In genomic region chr2:25243342-25243741, GRCm38 (mm10) we compare ENCODE assay signal across 13 mouse cellular contexts. TPM values are rescaled to one million over a fixed set of nuclear protein-coding genes. Genes with fewer than 3 reads are reported as not detected.
A peak's percentile ranks its signal among the peaks of the same experiment; 100 is the strongest.
DNase-seq lines count a peak whose midpoint lies in the region; ATAC-seq lines count a peak whose summit lies in the region.
"Had no signal": no experiment of that assay in that cellular context is flagged by ENCODE, and none has a peak within 500 bp of the region (broad histone marks: within the 10 kb centered on the region; RNA-seq: fewer than 3 reads in every experiment).

No protein-coding gene starts in this region.

- H3K36me3 ChIP-seq in embryonic facial prominence, embryonic 12.5 days = peaks cover 25% of the 10 kb centered on the region
- no peaks in the 10 kb centered on the region for H3K36me3 ChIP-seq in hindbrain, embryonic 11.5 days (ENCODE audit: control insufficient read depth, insufficient read depth, low read length)
- peaks cover 35% of the 10 kb centered on the region for H3K36me3 ChIP-seq in midbrain, embryonic 13.5 days

- WGBS in embryonic facial prominence, embryonic 12.5 days = 77% methylated on average over 8 of the region's 8 CpGs
- 81% methylated on average over 8 of the region's 8 CpGs for WGBS in hindbrain, embryonic 11.5 days
- 80% methylated on average over 8 of the region's 8 CpGs for WGBS in midbrain, embryonic 13.5 days

- DNase-seq in cerebellum, adult 11-12 months = peak; percentile 64
- DNase-seq in cerebellum, postnatal 4 days (ENCODE audit: low spot score in 2 of 2) = no peak
- no peak for DNase-seq in hindbrain, embryonic 11.5 days (ENCODE audit: low spot score)
- no peak for DNase-seq in frontal cortex, postnatal 36 days (ENCODE audit: low spot score in 2 of 2)
- no peak for DNase-seq in adrenal gland, adult 18-20 months (ENCODE audit: low spot score in 2 of 2)
- DNase-seq: kidney, adult 11 months had no signal

- 0 out of 2 replicates have a peak overlapping the region, but pooled peaks have one; percentile 52 for H3K9ac ChIP-seq in embryonic facial prominence, embryonic 12.5 days
- peak overlapping the region; percentile 71; the same call in 1 of the 2 replicates for H3K9ac ChIP-seq in hindbrain, embryonic 11.5 days (ENCODE audit: low read depth, low read length)
- H3K9ac ChIP-seq in midbrain, embryonic 13.5 days (replicated peaks) = peak overlapping the region; percentile 78
- H3K9ac ChIP-seq: heart, embryonic 15.5 days had no signal

- peaks cover 22% of the 10 kb centered on the region for H3K4me1 ChIP-seq in embryonic facial prominence, embryonic 12.5 days
- H3K4me1 ChIP-seq in hindbrain, embryonic 11.5 days (replicated peaks; ENCODE audit: control insufficient read depth, insufficient read depth, low read length) = peaks cover 4% of the 10 kb centered on the region; the same call in 1 of the 2 replicates
- peaks cover 35% of the 10 kb centered on the region for H3K4me1 ChIP-seq in midbrain, embryonic 13.5 days (replicated peaks)

- H3K9me3 ChIP-seq in embryonic facial prominence, embryonic 12.5 days = no peaks in the 10 kb centered on the region
- H3K9me3 ChIP-seq in hindbrain, embryonic 11.5 days (ENCODE audit: control insufficient read depth, low read length) = no peaks in the 10 kb centered on the region
- H3K9me3 ChIP-seq in midbrain, embryonic 13.5 days = no peaks in the 10 kb centered on the region
- H3K9me3 ChIP-seq: heart, embryonic 15.5 days had no signal

- no peak overlapping the region for H3K4me3 ChIP-seq in embryonic facial prominence, embryonic 12.5 days
- H3K4me3 ChIP-seq in hindbrain, embryonic 11.5 days (ENCODE audit: low read depth, low read length) = no peak overlapping the region; the same call in 1 of the 2 replicates
- peak overlapping the region; percentile 56 for H3K4me3 ChIP-seq in midbrain, embryonic 13.5 days (replicated peaks)

- H3K27me3 ChIP-seq in embryonic facial prominence, embryonic 12.5 days = peaks cover 34% of the 10 kb centered on the region
- H3K27me3 ChIP-seq in hindbrain, embryonic 11.5 days (ENCODE audit: control insufficient read depth, insufficient read depth, low read length) = peaks cover 2% of the 10 kb centered on the region; the same call in 1 of the 2 replicates
- H3K27me3 ChIP-seq in midbrain, embryonic 13.5 days = peaks cover 7% of the 10 kb centered on the region; the same call in 1 of the 2 replicates

- no peak for ATAC-seq in embryonic facial prominence, embryonic 12.5 days (ENCODE audit: insufficient number of reproducible peaks, insufficient read depth, low FRiP score, low TSS enrichment)
- ATAC-seq in hindbrain, embryonic 11.5 days (ENCODE audit: low FRiP score) = no peak
- ATAC-seq in midbrain, embryonic 13.5 days = no peak
- no peak for ATAC-seq in megakaryocyte-erythroid progenitor cell, adult 5-6 weeks (replicated peaks; ENCODE audit: low FRiP score, low TSS enrichment, poor library complexity, severe bottlenecking)

- H3K4me2 ChIP-seq in embryonic facial prominence, embryonic 12.5 days (replicated peaks) = peak overlapping the region; percentile 98; the same call in 1 of the 2 replicates
- H3K4me2 ChIP-seq in hindbrain, embryonic 11.5 days (replicated peaks; ENCODE audit: low read depth, low read length) = peak overlapping the region; percentile 95; the same call in 1 of the 2 replicates
- H3K4me2 ChIP-seq in midbrain, embryonic 13.5 days (replicated peaks) = peak overlapping the region; percentile 71

- no peak overlapping the region for H3K27ac ChIP-seq in embryonic facial prominence, embryonic 12.5 days
- no peak overlapping the region for H3K27ac ChIP-seq in hindbrain, embryonic 11.5 days (ENCODE audit: low read depth, low read length)
- no peak overlapping the region for H3K27ac ChIP-seq in midbrain, embryonic 13.5 days
- H3K27ac ChIP-seq: heart, embryonic 15.5 days had no signal

RNA-seq across cellular contexts. Expression of gene Cysrt1, which starts 1.1 kb away (rescaled TPM):
- polyA plus RNA-seq in embryonic facial prominence, embryonic 12.5 days (2016; fragmentation: Nextera tagmentation; extraction: Ambion mirVana) = not detected in 2 replicates
- polyA plus RNA-seq in hindbrain, embryonic 11.5 days (2014; fragmentation: Nextera tagmentation; extraction: Ambion mirVana) = not detected in 2 replicates
- not detected in 2 replicates for polyA plus RNA-seq in midbrain, embryonic 13.5 days (2015; fragmentation: Nextera tagmentation; extraction: Ambion mirVana)
- total RNA-seq in megakaryocyte-erythroid progenitor cell, adult 5-6 weeks (2014; fragmentation: Nextera tagmentation) = not detected in 2 replicates
- total RNA-seq in megakaryocyte-erythroid progenitor cell, adult 5-6 weeks (2017) = not detected in 2 replicates
- not detected for total RNA-seq in adrenal gland, adult 18-20 months (2021)
- total RNA-seq: layer of hippocampus, adult 8-10 months; liver, adult 2 months had no signal
- polyA plus RNA-seq: liver, adult 2 months had no signal

RNA-seq across cellular contexts. Expression of gene Rnf208, which starts 1.3 kb away (rescaled TPM):
- polyA plus RNA-seq in embryonic facial prominence, embryonic 12.5 days (2016; fragmentation: Nextera tagmentation; extraction: Ambion mirVana) = 8.6 and 9.4 TPM in 2 replicates
- polyA plus RNA-seq in hindbrain, embryonic 11.5 days (2014; fragmentation: Nextera tagmentation; extraction: Ambion mirVana) = 21.7 and 23.9 TPM in 2 replicates
- polyA plus RNA-seq in midbrain, embryonic 13.5 days (2015; fragmentation: Nextera tagmentation; extraction: Ambion mirVana) = 64.5 and 73.2 TPM in 2 replicates
- total RNA-seq in megakaryocyte-erythroid progenitor cell, adult 5-6 weeks (2014; fragmentation: Nextera tagmentation) = 1.6 and 10.2 TPM in 2 replicates
- total RNA-seq in megakaryocyte-erythroid progenitor cell, adult 5-6 weeks (2017) = 0.72 TPM in 1 of 2 replicates, not detected in the other
- total RNA-seq in adrenal gland, adult 18-20 months (2021) = 1 to 10 TPM; 7.9 to 8.3 TPM
- total RNA-seq: liver, adult 2 months had no signal

RNA-seq across cellular contexts. Expression of gene AL732309.1, which starts 3.3 kb away (rescaled TPM):
- polyA plus RNA-seq in embryonic facial prominence, embryonic 12.5 days (2016; fragmentation: Nextera tagmentation; extraction: Ambion mirVana) = 3.8 and 4.2 TPM in 2 replicates
- polyA plus RNA-seq in hindbrain, embryonic 11.5 days (2014; fragmentation: Nextera tagmentation; extraction: Ambion mirVana) = 4.3 and 4.9 TPM in 2 replicates
- 4.9 and 5.1 TPM in 2 replicates for polyA plus RNA-seq in midbrain, embryonic 13.5 days (2015; fragmentation: Nextera tagmentation; extraction: Ambion mirVana)
- total RNA-seq in megakaryocyte-erythroid progenitor cell, adult 5-6 weeks (2014; fragmentation: Nextera tagmentation) = 15.3 and 21.7 TPM in 2 replicates
- total RNA-seq in megakaryocyte-erythroid progenitor cell, adult 5-6 weeks (2017) = 3.3 and 4.9 TPM in 2 replicates
- 1 to 10 TPM; 2.2 to 5.7 TPM for total RNA-seq in adrenal gland, adult 18-20 months (2021)

RNA-seq across cellular contexts. Expression of gene Rnf224, which starts 6.8 kb away (rescaled TPM):
- polyA plus RNA-seq in embryonic facial prominence, embryonic 12.5 days (2016; fragmentation: Nextera tagmentation; extraction: Ambion mirVana) = not detected in 2 replicates
- not detected in 2 replicates for polyA plus RNA-seq in hindbrain, embryonic 11.5 days (2014; fragmentation: Nextera tagmentation; extraction: Ambion mirVana)
- not detected in 2 replicates for polyA plus RNA-seq in midbrain, embryonic 13.5 days (2015; fragmentation: Nextera tagmentation; extraction: Ambion mirVana)
- not detected in 2 replicates for total RNA-seq in megakaryocyte-erythroid progenitor cell, adult 5-6 weeks (2014; fragmentation: Nextera tagmentation)
- total RNA-seq in megakaryocyte-erythroid progenitor cell, adult 5-6 weeks (2017) = not detected in 2 replicates
- total RNA-seq in adrenal gland, adult 18-20 months (2021) = not detected
- total RNA-seq: layer of hippocampus, adult 8-10 months; liver, adult 2 months; neutrophil, adult 5-6 weeks had no signal
- polyA plus RNA-seq: heart, embryonic 15.5 days; liver, adult 2 months had no signal

RNA-seq across cellular contexts. Expression of gene Slc34a3, which starts 9.2 kb away (rescaled TPM):
- not detected in 2 replicates for polyA plus RNA-seq in embryonic facial prominence, embryonic 12.5 days (2016; fragmentation: Nextera tagmentation; extraction: Ambion mirVana)
- polyA plus RNA-seq in hindbrain, embryonic 11.5 days (2014; fragmentation: Nextera tagmentation; extraction: Ambion mirVana) = not detected in 2 replicates
- polyA plus RNA-seq in midbrain, embryonic 13.5 days (2015; fragmentation: Nextera tagmentation; extraction: Ambion mirVana) = not detected in 2 replicates
- total RNA-seq in megakaryocyte-erythroid progenitor cell, adult 5-6 weeks (2014; fragmentation: Nextera tagmentation) = not detected in 2 replicates
- not detected in 2 replicates for total RNA-seq in megakaryocyte-erythroid progenitor cell, adult 5-6 weeks (2017)
- not detected for total RNA-seq in adrenal gland, adult 18-20 months (2021)
- total RNA-seq: layer of hippocampus, adult 8-10 months; liver, adult 2 months; neutrophil, adult 5-6 weeks had no signal
- polyA plus RNA-seq: heart, embryonic 15.5 days; liver, adult 2 months had no signal
